Mouse (Mus musculus) limb, embryonic 11.5 days (tissue): ENCODE results near the gene Uts2r. TPM values are rescaled to one million over a fixed set of nuclear protein-coding genes. Genes with fewer than 3 reads are reported as not detected.

Experiments used
- ATAC-seq: fragments of 200-750 bp; cut with Nextera tagmentation; 2 replicates; pipeline ENCODE4 v1.8.0; 2017; ENCODE audit warnings: low read depth; ENCODE audit not compliant: insufficient number of reproducible peaks, low FRiP score, low TSS enrichment
- DNase-seq: peaks from one replicate; pipeline ENCODE4 v3.0.0-alpha.2; 2015; ENCODE audit warnings: low spot score
- H3K27ac ChIP-seq: fragments of 300-500 bp; sonication (generic); replicated peaks from 2 replicates; pipeline ENCODE4 v1.5.1; 2014; ENCODE audit warnings: low read depth, mild to moderate bottlenecking, low read length
- H3K27me3 ChIP-seq: fragments of 300-500 bp; sonication (generic); 2 replicates; pipeline ENCODE4 v1.6.1; 2014; ENCODE audit warnings: mild to moderate bottlenecking, low read length, mixed read lengths; ENCODE audit not compliant: control insufficient read depth, insufficient read depth
- H3K36me3 ChIP-seq: fragments of 300-500 bp; sonication (generic); 2 replicates; pipeline ENCODE4 v1.6.1; 2014; ENCODE audit warnings: mild to moderate bottlenecking, low read length, moderate library complexity, mixed read lengths; ENCODE audit not compliant: control insufficient read depth, insufficient read depth
- H3K4me1 ChIP-seq: fragments of 300-500 bp; sonication (generic); 2 replicates; pipeline ENCODE4 v1.6.1; 2014; ENCODE audit warnings: low read length, mixed read lengths; ENCODE audit not compliant: control insufficient read depth, insufficient read depth
- H3K4me2 ChIP-seq: fragments of 300-500 bp; sonication (generic); 2 replicates; pipeline ENCODE4 v1.6.1; 2014; ENCODE audit warnings: low read depth, mild to moderate bottlenecking, moderate library complexity; ENCODE audit not compliant: severe bottlenecking
- H3K4me3 ChIP-seq: fragments of 300-500 bp; sonication (generic); 2 replicates; pipeline ENCODE4 v1.5.1; 2014; ENCODE audit warnings: low read depth, low read length
- H3K9ac ChIP-seq: fragments of 300-500 bp; sonication (generic); 2 replicates; pipeline ENCODE4 v1.6.1; 2014; ENCODE audit warnings: mild to moderate bottlenecking, low read length
- H3K9me3 ChIP-seq: fragments of 300-500 bp; sonication (generic); 2 replicates; pipeline ENCODE4 v1.6.1; 2016; ENCODE audit warnings: low read length; ENCODE audit not compliant: control insufficient read depth
- WGBS: fragments of 180-500 bp; shearing (Covaris S2); extraction: QIAGEN DNeasy Blood & Tissue Kit; methylation state at CpG from one replicate; pipeline ENCODE4 v1.1.7; 2014; 5-methylcytosine and 5-hydroxymethylcytosine counted together
- polyA plus RNA-seq: library from polyadenylated mRNA; unstranded; fragments of >200 nt; fragmentation: Nextera tagmentation; extraction: Ambion mirVana; gene quantifications from 2 replicates; pipeline ENCODE4 v1.2.1, GENCODE M21; 2014

Uts2r gene
- polyA plus RNA-seq, 1 experiment from 2014 or later: not detected

- WGBS: 82% methylated on average over 9 of the region's 9 CpGs
- no peak for DNase-seq
- ATAC-seq: no peak
Measured at GRCm38 (mm10) chr11:121143325-121144015, 16.6 kb upstream of the Uts2r start.

GRCm38 (mm10) chr11:121145865-121146264 lies 14.2 kb upstream of the Uts2r start, which contains the start of gene Tex19.1:
Gene Tex19.1 (plus strand): TSS chr11:121146143.
- Histone ChIP-seq H3K4me1 (no peaks in the 10 kb centered on the region), H3K4me3 (no peak within 1 kb of the TSS), H3K27me3 (no peaks in the 10 kb centered on the region), H3K9ac (no peak within 1 kb of the TSS), H3K27ac (no peak within 1 kb of the TSS), H3K36me3 (no peaks in the 10 kb centered on the region), H3K9me3 (no peaks in the 10 kb centered on the region), H3K4me2 (no peak within 1 kb of the TSS)
- DNase-seq: no peak
- 89% methylated on average over 22 of the region's 22 CpGs for WGBS
- ATAC-seq: no peak

More at GRCm38 (mm10) chr11:121143325-121144015, 16.6 kb upstream of the Uts2r start:
- Histone ChIP-seq H3K27me3 (no peaks in the 10 kb centered on the region), H3K27ac (no peak overlapping the region), H3K4me1 (no peaks in the 10 kb centered on the region), H3K9ac (no peak overlapping the region), H3K36me3 (no peaks in the 10 kb centered on the region), H3K4me2 (no peak overlapping the region), H3K4me3 (no peak overlapping the region), H3K9me3 (no peaks in the 10 kb centered on the region)

DNA sequence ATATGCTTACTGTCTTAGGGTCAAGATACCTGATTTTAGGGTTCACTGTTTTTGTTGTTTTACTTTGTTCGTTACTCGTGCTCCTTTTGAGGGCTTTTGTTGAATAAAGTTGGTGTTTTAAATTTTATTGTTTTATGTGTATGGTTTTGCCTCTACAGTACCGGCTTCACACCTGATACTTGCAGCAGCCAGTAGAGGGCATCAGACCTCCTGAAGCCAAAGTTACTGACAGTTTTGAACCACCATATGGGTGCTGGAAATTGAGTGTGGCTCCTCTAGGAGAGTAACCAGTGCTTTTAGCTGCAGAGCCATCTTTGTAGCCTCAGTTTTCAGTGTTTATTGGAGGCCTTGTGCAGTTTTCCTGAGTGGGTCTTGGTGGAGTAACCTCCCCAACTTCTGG lies 11.9 kb upstream of the Uts2r start:
- WGBS: 77% methylated on average over 3 of the region's 3 CpGs
- H3K27me3 ChIP-seq: no peaks in the 10 kb centered on the region
- no peaks in the 10 kb centered on the region for H3K36me3 ChIP-seq
- DNase-seq: no peak
- H3K9me3 ChIP-seq: no peaks in the 10 kb centered on the region
- H3K9ac ChIP-seq: no peak overlapping the region
- H3K27ac ChIP-seq: no peak overlapping the region
- no peak overlapping the region for H3K4me2 ChIP-seq
- no peak for ATAC-seq
- no peaks in the 10 kb centered on the region for H3K4me1 ChIP-seq
- H3K4me3 ChIP-seq: no peak overlapping the region

GRCm38 (mm10) chr11:121154203-121154602 lies 5.9 kb upstream of the Uts2r start:
- H3K4me2 ChIP-seq: no peak overlapping the region
- no peaks in the 10 kb centered on the region for H3K9me3 ChIP-seq
- ATAC-seq (no peak), DNase-seq (no peak)
- H3K27ac ChIP-seq: no peak overlapping the region
- H3K27me3 ChIP-seq: peaks cover 31% of the 10 kb centered on the region
- H3K9ac ChIP-seq: no peak overlapping the region
- H3K4me3 ChIP-seq: no peak overlapping the region
- peaks cover 3% of the 10 kb centered on the region; the same call in 1 of the 2 replicates for H3K4me1 ChIP-seq
- no peaks in the 10 kb centered on the region for H3K36me3 ChIP-seq
- WGBS: 43% methylated on average over 4 of the region's 4 CpGs

DNA sequence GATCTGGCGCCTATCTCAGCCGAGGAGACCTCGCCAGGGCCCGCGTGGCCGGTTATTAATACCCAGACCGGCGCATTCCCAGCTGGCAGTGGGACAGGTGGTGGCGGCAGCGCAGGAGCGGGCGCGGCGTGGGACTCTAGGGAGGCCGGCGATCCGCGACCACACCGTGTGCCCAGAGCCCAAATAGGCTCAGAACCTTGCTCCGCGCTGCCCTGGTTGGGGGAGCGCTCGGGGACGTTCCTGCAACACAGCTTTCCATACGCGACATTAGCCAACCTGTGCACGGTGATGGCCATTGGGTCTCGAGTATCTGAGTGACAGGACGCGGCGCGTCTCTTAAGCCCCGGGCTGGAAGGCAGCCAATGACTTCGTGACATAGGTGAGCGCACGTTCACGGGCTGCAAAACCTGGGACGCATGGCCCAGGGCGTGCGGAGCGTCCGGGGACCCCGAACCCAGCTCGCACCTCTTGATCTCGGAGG lies 3.6 kb upstream of the Uts2r start:
- Histone ChIP-seq H3K27me3 (peaks cover 31% of the 10 kb centered on the region), H3K4me1 (peaks cover 3% of the 10 kb centered on the region; the same call in 1 of the 2 replicates), H3K4me3 (peak overlapping the region; percentile 31), H3K27ac (no peak overlapping the region), H3K4me2 (peak overlapping the region; percentile 69), H3K9ac (no peak overlapping the region), H3K9me3 (no peaks in the 10 kb centered on the region), H3K36me3 (no peaks in the 10 kb centered on the region)
- ATAC-seq (no peak), DNase-seq (peak; percentile 37)
- WGBS: 2% methylated on average over 45 of the region's 45 CpGs

DNA sequence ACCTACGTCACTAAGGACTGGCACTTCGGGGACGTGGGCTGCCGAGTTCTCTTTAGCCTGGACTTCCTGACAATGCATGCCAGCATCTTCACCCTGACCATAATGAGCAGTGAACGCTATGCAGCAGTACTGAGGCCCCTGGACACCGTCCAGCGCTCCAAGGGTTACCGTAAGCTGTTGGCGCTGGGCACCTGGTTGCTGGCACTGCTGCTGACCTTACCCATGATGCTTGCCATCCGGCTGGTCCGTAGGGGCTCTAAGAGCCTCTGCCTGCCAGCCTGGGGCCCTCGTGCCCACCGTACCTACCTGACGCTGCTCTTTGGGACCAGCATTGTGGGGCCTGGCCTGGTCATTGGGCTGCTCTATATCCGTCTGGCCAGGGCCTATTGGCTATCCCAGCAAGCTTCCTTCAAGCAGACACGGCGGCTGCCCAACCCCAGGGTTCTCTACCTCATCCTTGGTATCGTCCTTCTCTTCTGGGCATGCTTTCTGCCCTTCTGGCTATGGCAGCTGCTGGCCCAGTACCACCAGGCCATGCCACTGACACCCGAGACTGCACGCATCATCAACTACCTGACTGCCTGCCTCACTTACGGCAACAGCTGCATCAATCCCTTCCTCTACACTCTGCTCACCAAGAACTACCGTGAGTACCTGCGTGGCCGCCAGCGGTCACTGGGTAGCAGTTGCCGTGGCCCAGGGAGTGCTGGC lies 720 bp downstream of the Uts2r start:
- H3K4me3 ChIP-seq: no peak overlapping the region
- H3K27me3 ChIP-seq: peaks cover 21% of the 10 kb centered on the region
- 91% methylated on average over 26 of the region's 26 CpGs for WGBS
- H3K36me3 ChIP-seq: no peaks in the 10 kb centered on the region
- H3K4me1 ChIP-seq: peaks cover 3% of the 10 kb centered on the region; the same call in 1 of the 2 replicates
- ATAC-seq (no peak), DNase-seq (no peak)
- no peak overlapping the region for H3K9ac ChIP-seq
- no peaks in the 10 kb centered on the region for H3K9me3 ChIP-seq
- H3K27ac ChIP-seq: no peak overlapping the region
- no peak overlapping the region for H3K4me2 ChIP-seq

- 93% methylated on average over 4 of the region's 4 CpGs for WGBS
Measured at GRCm38 (mm10) chr11:121163751-121164150, 3.7 kb downstream of the Uts2r start.

GRCm38 (mm10) chr11:121173203-121173602 lies 13.1 kb downstream of the Uts2r start:
- Histone ChIP-seq H3K4me2 (no peak overlapping the region), H3K27me3 (no peaks in the 10 kb centered on the region), H3K36me3 (no peaks in the 10 kb centered on the region), H3K9ac (no peak overlapping the region), H3K27ac (no peak overlapping the region), H3K9me3 (no peaks in the 10 kb centered on the region), H3K4me1 (no peaks in the 10 kb centered on the region), H3K4me3 (no peak overlapping the region)
- no peak for ATAC-seq
- DNase-seq: no peak
- WGBS: 84% methylated on average over 5 of the region's 5 CpGs

More at GRCm38 (mm10) chr11:121163751-121164150, 3.7 kb downstream of the Uts2r start:
- Histone ChIP-seq H3K4me2 (no peak overlapping the region), H3K9ac (no peak overlapping the region), H3K27ac (no peak overlapping the region), H3K36me3 (no peaks in the 10 kb centered on the region), H3K4me1 (no peaks in the 10 kb centered on the region), H3K9me3 (no peaks in the 10 kb centered on the region), H3K4me3 (no peak overlapping the region), H3K27me3 (no peaks in the 10 kb centered on the region)
- no peak for ATAC-seq
- DNase-seq: no peak
